Mouse (Mus musculus): ENCODE results near the gene Wfdc15a.

Wfdc15a gene

DNA sequence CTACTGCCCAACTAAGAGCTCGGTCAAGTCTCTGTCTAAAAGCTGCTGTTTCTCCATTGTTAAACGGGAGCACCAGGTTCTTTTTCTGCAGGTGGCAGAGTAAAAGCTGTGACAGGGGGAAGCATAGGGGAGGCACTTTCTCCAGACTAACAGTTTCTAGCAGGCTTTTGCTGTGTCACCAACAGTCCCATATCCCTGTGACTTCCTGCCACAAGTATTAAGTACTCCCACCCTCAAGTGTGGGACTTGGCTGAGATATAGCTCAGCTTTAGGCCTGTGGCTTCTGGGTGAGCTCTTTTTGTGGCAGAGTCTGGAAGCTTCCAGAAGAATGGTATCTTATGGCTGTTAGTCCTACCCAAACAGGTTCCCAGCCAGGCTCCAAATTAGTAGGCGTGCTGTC, 24.1 kb downstream of the Wfdc15a start:
- no peak for DNase-seq (ENCODE audit: low spot score)

DNA sequence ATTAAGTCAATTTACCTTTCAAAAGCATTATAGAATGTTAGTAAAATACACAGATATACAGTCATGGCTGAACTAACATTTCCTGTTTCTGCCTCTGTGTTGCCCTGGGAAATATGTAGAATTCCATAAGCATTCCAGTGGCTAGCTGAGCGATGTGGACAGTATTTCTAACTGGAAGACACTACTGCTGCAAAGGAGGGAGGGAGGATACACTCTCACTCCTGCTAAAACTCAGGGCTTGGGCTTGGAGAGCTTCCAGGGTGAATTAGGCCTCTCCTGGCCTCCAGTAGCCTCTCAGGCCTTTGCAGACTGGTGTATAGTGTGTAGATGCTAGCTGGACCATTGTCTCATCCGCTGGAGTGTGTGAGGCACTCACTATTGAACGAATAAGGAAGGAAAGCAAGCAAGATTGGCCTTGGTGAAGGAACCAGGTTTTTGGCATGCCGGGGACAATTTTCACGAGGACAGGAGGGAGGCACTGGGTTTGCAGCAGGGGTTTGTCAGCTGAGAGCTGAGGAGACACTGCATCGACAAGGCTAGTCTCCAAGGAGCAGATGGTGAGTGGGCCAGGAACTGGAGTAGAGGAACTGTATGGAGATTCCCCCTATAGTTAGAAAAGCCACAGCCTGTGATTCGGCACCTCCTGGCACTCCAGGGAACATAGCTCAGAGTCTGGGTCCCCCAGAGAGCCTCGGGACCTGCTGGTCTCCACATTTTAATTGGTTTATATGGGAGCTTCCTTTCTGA, 25.1 kb downstream of the Wfdc15a start:
- no peak for DNase-seq (ENCODE audit: low spot score)

DNA sequence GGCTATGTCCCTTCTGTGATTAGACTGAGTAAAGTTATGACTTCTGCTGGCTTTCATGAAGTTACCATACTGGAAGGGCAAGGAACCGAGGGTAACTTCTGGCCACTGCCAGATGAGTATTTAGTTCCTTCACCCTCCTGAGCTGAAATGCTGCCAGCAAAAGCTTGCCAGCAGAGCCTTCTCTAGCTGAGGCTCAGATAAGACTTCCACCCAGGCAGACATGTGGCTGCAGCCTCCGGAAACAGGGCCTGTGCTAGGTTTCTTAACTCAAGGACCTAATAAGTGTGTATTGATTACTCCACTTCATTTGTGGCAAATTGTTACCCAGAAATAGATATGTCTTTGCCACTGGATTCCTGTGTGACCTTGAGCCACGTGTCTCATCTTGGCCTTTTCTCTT, 26.5 kb downstream of the Wfdc15a start:
- no peak for DNase-seq (ENCODE audit: low spot score)

DNA sequence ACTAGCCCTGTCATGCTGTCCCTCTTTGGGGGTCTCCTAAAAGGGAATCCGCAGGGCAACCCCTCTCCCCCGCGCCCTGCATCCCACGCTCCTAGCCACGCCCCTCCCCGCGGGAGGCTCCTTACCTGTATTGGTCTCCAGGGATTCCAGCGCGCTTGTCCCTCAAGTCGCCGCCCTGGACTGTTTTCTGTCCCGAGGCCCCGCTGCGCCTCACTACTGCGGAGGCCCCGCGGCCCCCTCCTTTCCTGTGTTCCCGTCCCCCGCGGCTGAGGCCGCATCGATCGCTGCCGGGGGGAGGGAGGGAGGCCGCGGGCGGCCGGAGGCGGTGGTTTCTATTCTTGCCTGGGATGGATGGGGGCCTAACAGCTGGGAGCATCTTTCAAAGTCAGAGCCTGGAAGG, 29.0 kb downstream of the Wfdc15a start, which contains the start of gene Kcns1:
TSS of gene Kcns1 (minus strand) at position 212 of the 400 bp plus-strand sequence.
- no peak for DNase-seq (ENCODE audit: low spot score)

DNA sequence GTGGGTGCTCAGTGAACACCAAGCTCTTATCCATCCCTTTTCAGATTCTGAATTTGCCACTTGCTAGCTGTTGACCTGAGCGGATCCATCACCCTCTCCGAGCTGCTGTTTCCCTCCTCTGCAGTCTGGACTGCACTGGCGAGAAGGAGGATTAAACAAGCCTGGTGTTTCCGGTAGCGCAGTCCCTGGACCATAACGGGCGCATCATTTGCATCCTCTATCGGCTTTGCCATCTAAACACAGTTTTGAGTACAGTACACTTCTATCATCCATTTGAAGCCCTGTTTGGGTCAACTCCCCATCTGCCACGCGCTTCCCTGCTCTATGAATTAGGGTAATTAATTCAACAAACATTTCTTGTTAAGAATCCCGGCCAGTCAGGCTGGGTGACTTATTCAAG, 29.6 kb downstream of the Wfdc15a start:
- no peak for DNase-seq (ENCODE audit: low spot score)

DNA sequence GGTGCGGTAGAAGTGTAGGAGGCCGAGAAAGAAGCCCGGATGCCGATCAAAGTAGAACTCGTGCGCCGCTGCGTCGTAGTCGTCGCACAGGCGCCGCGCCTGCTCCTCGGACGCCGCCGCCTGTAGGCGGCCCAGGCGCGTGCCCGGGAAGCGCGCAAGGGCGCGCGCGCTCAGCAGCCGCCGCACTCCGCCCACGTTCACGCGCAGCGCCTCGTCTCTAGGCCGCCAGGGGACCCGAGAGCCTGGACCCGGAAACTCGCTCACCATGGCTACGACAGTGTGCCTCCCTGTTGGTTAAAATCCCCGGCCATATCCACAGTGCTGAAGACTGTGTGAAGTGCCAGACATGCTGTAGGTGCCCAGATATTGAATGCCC, 31.4 kb downstream of the Wfdc15a start:
- no peak for DNase-seq (ENCODE audit: low spot score)

DNA sequence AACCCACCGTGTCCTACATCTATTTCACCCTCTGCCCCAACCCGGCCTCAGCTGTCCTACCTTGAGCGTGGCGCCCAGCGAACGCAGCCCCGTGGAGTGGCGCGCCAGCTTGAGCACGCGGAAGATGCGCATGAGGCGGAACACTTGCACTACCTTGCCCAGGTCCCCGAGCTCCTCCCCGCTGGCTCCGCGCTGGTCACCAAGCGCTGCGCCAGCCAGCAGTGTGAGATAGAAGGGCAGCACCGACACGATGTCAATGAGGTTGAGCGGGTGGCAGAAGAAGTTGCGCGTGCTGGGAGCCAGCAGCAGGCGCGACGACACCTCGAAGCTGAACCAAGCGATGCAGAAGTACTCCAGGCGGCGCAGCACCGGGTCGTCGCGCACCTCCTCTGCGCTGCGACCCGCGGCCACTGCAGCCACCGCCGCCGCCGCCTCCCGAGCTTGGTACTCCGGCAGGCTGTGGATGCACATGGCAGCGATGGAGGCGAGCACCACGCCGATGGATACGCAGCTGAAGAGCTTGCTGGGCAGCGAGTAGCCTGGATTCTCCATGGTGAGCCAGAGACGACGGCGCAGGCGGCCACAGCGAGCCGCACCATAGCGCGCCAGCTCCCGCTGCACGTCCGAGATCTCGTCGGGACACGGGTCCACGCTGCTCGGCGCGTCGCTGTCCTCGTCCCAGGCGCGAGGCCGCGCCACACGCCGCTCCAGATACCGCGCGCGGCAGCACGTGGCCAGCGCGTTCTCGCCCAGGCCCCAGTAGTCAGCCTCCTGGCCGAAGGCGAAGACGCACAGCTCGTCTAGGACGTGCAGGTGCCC, 32.0 kb downstream of the Wfdc15a start:
- no peak for DNase-seq (ENCODE audit: low spot score)

DNA sequence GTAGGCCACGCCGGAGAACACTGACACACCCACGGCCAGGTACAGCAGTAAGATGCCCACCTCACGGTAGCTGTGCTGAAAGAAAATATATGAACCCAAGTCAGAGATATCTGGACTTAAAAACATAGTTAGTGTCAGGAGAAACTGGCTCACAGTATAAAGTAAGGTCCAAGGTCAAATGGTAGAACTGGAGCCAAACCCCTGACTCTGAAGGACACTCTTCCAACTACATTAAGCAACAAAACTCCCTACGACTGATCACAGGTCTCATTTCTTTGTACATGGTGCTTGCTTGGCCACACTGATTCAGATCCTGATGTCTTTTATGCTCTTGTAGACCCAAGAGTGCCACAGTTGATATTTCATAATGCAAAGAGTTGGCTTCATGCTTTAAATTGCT, 35.0 kb downstream of the Wfdc15a start:
- no peak for DNase-seq (ENCODE audit: low spot score)

DNA sequence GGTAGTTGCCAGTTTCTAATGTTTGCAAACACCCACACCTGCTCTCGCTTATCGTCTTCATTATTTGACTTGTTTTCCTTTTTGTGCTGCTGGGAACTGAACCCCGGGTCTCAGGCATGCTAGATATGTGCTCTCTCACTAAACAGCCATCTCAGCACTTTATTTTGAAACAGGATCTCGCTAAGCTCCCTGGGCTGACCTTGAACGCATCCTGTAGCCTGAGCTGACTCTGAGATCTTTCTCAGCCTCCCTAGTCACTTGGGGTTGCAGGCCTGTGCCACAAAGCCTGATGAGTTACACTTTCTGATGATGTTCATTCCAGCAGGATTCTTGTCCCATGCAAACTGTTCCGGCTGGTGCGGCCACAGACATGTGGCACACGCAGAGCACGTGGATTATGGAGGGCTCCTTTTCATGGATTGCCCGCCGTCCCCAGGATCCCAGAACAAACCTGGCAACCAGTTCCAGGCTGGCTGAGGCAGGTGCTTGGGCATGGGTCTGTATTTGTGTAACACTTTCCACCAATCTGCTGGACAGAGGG, 38.3 kb downstream of the Wfdc15a start:
- no peak for DNase-seq (ENCODE audit: low spot score)

DNA sequence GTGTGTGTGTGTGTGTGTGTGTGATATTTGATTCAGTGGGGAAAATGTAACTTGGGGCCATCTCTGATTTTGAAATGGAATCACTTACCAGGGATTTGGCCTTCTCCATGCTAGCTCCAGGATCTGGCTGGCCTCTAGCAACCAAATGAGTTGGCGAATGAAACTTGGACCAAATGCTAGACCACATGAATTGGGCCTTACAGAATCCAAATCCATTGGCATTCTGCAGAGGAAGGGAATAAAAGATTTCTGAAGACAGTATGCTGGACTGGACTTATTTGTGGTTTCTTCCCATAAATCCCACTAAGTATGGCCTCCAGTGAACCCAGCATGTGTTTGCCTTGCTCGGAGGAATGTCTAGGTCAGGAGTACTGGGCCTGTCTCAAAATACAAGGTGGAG, 41.1 kb downstream of the Wfdc15a start:
- no peak for DNase-seq (ENCODE audit: low spot score)

DNA sequence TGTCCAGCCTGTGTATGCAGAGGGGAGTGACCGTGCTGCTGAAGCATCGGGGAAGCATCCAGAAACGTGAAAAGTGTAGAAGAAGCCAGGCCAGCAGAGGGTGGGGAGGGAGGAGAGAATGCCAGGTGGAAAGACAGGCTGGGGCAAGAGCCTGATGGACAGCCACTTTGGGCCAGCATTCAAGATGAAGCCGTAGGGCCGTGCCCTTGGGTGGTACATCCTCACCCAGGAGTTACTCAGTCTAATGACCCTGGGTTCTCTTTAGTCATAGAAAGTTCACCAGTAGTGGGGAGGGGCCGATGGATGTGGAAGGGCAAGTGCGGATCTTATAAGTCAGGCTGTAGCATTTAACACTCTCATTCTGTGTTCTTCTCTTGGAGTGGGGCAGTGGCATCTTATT, 43.8 kb downstream of the Wfdc15a start:
- no peak for DNase-seq (ENCODE audit: low spot score)

DNA sequence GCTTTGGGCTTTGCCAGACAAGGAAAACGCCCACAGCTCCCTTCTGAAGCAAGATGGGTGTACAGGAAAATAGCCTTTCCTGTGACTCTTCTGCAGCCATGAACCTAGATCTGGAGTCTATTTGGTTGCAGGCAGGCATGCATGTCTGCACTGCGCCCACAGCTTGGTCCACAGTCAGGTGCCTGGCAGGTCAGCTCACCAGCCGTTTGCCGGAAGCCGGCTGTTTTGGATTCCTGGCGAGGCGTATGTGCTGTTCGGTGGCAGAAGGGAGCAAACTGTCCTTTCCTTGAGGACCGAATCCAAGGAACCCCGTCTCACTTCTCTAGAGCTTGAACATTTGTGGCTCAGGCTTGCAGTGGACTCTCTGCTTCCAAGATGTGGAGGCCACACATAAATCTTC, 45.9 kb downstream of the Wfdc15a start:
- no peak for DNase-seq (ENCODE audit: low spot score)

DNA sequence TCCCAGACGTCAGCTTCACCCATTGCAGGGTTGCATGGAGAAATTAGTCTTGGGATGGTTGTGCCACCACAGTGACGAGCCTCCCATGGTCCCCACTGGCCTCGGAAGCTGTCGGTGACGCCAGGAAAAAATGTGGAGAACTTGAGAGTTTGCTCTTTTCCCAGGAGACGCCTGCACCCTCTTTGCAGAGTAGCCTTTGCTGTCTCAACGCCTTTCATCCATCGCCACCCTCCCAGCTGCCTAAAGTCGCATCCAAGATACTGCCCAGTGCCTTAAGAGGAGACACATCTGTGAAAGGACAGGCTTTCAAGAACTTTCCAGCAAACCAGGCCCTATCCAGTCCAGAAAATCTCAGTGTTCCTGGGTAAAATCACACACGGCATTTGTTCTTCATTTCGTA, 47.6 kb downstream of the Wfdc15a start:
- no peak for DNase-seq (ENCODE audit: low spot score)

DNA sequence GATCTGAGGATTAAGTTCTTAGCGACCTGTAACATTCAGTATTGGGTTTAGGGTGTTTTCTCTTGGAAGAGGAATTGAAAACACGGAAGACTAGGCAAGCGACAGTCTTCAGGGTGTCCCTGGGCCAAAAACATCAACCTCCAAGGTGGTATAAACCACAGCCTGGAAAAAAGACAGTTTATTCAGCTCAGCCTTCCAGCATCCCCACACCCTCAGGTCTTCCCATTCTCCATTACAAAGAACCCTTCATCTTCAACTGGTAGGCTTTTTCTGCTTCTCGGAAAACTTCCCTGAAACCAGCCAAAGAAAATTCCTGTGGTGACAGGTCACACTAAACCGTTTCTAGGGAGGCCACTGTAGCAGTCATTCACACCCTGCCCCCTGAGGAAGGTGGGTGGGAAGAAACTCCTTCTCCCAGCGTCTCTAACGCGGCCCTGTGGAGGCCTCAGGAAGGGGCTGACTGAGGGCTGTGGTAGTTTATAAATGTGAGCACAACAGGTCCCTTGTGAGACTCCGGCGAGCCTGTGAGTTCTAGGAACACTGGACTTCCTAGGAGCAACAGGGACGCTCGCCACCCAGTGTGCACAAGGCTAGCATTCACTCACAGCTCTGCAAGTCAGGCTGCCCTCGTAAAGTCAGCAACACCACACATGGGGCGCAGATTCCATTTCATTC, 49.7 kb downstream of the Wfdc15a start:
- DNase-seq (ENCODE audit: low spot score) = no peak
